Mouse (Mus musculus) kidney, adult 2 months (tissue): ENCODE measurements around the gene Usp46. TPM values are rescaled to one million over a fixed set of nuclear protein-coding genes. Genes with fewer than 3 reads are reported as not detected.
A peak's percentile ranks its signal among the peaks of the same experiment; 100 is the strongest.

ENCODE experiments used
- DNase-seq: peaks from one replicate; pipeline ENCODE4 v3.0.0; 2021
- H3K27ac ChIP-seq: fragments of 200-500 bp; 2 replicates; pipeline ENCODE4 v1.5.1; 2012; ENCODE audit warnings: low read depth, low read length, control low read depth, inconsistent platforms; ENCODE audit not compliant: insufficient read depth
- H3K27me3 ChIP-seq: fragments of 200-500 bp; replicated peaks from 2 replicates; pipeline ENCODE4 v1.6.1; 2012; ENCODE audit warnings: mild to moderate bottlenecking, moderate library complexity, low read length, inconsistent platforms; ENCODE audit not compliant: control insufficient read depth, insufficient read depth
- H3K36me3 ChIP-seq: fragments of 200-500 bp; 2 replicates; pipeline ENCODE4 v1.6.1; 2012; ENCODE audit warnings: mild to moderate bottlenecking, moderate library complexity, low read length, inconsistent platforms; ENCODE audit not compliant: control insufficient read depth, insufficient read depth
- H3K4me1 ChIP-seq: fragments of 200-500 bp; 2 replicates; pipeline ENCODE4 v1.6.1; 2011; ENCODE audit warnings: low read length; ENCODE audit not compliant: control insufficient read depth, insufficient read depth
- H3K4me3 ChIP-seq: fragments of 200-500 bp; 2 replicates; pipeline ENCODE4 v1.5.1; 2011; ENCODE audit warnings: mild to moderate bottlenecking, low read depth, low read length, control low read depth; ENCODE audit not compliant: insufficient read depth
- CTCF ChIP-seq: fragments of 200-500 bp; conservative IDR thresholded peaks from 2 replicates; pipeline ENCODE4 v1.5.1; 2011; ENCODE audit warnings: low read depth, mild to moderate bottlenecking, control low read depth, low read length, moderate library complexity, mixed read lengths; ENCODE audit not compliant: insufficient read depth, insufficient read length
- POLR2A ChIP-seq: fragments of 200-500 bp; IDR thresholded peaks from one replicate; pipeline ENCODE4 v1.6.1; 2011; ENCODE audit warnings: low read depth, low read length, control low read depth
- whole genome bisulfite sequencing: fragments of 180-500 bp; shearing (Covaris S2); methylation state at CpG from one replicate; pipeline ENCODE4 v1.1.7; 2018; 5-methylcytosine and 5-hydroxymethylcytosine counted together
- polyA plus RNA-seq: library from polyadenylated mRNA; depleted of rRNA; stranded (reverse); fragments of >200 nt; gene quantifications from 2 replicates; pipeline ENCODE4 v1.2.3, GENCODE M21; 2012

The Usp46 gene
- polyA plus RNA-seq, 1 experiment = 9.1 TPM

GRCm38 (mm10) chr5:74061408-74062047 is 6.7 kb downstream of the Usp46 start:
- DNase-seq = no peak
- WGBS = 58% methylated on average over 18 of the region's 18 CpGs
- no peaks in the 10 kb centered on the region for H3K36me3 ChIP-seq
- TF ChIP-seq POLR2A = no peak
- no peak for TF ChIP-seq CTCF
- H3K27ac ChIP-seq = no peak overlapping the region
- peaks cover 31% of the 10 kb centered on the region for H3K4me1 ChIP-seq
- H3K27me3 ChIP-seq = no peaks in the 10 kb centered on the region
- H3K4me3 ChIP-seq = no peak overlapping the region

- H3K27me3 ChIP-seq = no peaks in the 10 kb centered on the region
- no peak overlapping the region for H3K4me3 ChIP-seq
- WGBS = 58% methylated on average over 15 of the region's 15 CpGs
- no peak for TF ChIP-seq POLR2A
- no peak for TF ChIP-seq CTCF
- H3K36me3 ChIP-seq = no peaks in the 10 kb centered on the region
- H3K27ac ChIP-seq = no peak overlapping the region
- H3K4me1 ChIP-seq = peaks cover 16% of the 10 kb centered on the region
- DNase-seq = no peak
These were observed 15.9 kb downstream of the Usp46 start for GRCm38 (mm10) chr5:74052171-74052909.

DNA sequence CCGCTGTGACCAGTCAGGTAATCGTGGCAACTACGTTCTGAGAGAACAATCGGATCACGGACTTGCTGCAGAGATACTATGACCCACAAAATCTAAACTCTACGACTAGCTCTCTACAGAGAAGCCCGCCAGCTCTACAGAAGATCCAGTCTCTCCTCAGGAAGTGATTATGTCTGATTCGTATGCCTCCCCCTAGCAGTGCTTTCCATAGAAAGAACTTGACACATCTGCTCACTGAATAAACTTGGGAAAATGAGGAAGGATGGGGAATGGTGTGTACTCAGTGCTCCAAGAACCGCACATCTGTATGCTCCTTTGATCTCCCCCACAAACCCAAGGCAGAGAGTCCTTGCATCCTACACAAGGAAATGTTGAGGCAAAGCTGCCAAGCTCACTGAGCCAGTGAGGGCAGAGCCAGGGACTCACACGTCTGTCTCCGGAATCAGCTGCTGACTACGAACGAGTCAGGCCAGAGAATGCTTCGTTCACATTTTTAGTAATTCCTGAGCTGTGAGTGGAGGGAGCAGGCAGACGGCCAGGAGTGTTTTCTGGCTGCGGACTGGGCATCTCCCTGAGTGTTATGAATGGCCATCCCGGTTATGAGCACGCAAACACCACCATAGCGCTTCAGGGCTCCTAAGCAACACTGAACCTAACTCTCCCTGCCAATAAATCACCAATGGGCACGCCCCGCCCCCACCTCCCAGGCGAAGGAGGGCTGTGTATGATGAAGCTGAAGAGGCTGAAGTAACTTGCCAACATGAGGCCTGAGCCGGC is 16.6 kb downstream of the Usp46 start:
- 48% methylated on average over 23 of the region's 23 CpGs for WGBS
- DNase-seq = peak; percentile 85
- no peak for TF ChIP-seq CTCF

GRCm38 (mm10) chr5:74050903-74051302 is 17.3 kb downstream of the Usp46 start:
- WGBS = 100% methylated on average over 2 of the region's 2 CpGs

More for the DNA sequence above, 16.6 kb downstream of the Usp46 start:
- Histone ChIP-seq H3K36me3 (no peaks in the 10 kb centered on the region), H3K4me3 (no peak overlapping the region), H3K27ac (no peak overlapping the region), H3K4me1 (peaks cover 16% of the 10 kb centered on the region), H3K27me3 (no peaks in the 10 kb centered on the region)

GRCm38 (mm10) chr5:74048846-74049495 is 19.3 kb downstream of the Usp46 start:
- Histone ChIP-seq H3K4me3 (no peak overlapping the region), H3K36me3 (no peaks in the 10 kb centered on the region), H3K4me1 (peaks cover 20% of the 10 kb centered on the region), H3K27ac (no peak overlapping the region), H3K27me3 (no peaks in the 10 kb centered on the region)
- DNase-seq = peak; percentile 34
- 60% methylated on average over 16 of the region's 16 CpGs for WGBS
- TF ChIP-seq CTCF (no peak), POLR2A (no peak)

More at GRCm38 (mm10) chr5:74050903-74051302, 17.3 kb downstream of the Usp46 start:
- Histone ChIP-seq H3K36me3 (no peaks in the 10 kb centered on the region), H3K4me1 (peaks cover 16% of the 10 kb centered on the region), H3K27ac (no peak overlapping the region), H3K27me3 (no peaks in the 10 kb centered on the region), H3K4me3 (no peak overlapping the region)
- no peak for DNase-seq
- TF ChIP-seq CTCF = no peak
- no peak for TF ChIP-seq POLR2A

DNA sequence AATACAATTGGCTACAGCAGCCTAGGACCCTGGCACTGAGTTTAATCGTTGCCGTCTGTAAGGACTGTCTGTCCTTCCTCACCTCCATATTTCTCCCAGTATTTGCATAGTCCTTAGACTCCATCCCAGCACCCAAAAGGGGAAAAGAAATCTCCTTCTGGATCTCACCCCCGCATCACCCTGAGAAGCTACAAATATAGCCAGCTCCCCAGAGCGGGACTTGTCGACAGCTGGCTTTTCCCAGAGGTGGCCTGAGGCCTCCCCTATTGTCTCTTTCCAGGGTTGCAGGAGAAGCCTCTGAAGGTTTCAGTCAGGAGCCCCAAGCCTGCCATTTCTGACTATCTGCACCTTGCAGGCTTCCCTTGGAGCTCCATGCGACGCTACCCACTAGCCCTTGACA is 23.6 kb downstream of the Usp46 start:
- DNase-seq = no peak
- peaks cover 11% of the 10 kb centered on the region; the same call in 1 of the 2 replicates for H3K4me1 ChIP-seq
- H3K4me3 ChIP-seq = no peak overlapping the region
- 89% methylated on average over 7 of the region's 7 CpGs for WGBS
- H3K27me3 ChIP-seq = no peaks in the 10 kb centered on the region
- TF ChIP-seq CTCF (no peak), POLR2A (no peak)
- H3K27ac ChIP-seq = no peak overlapping the region
- H3K36me3 ChIP-seq = no peaks in the 10 kb centered on the region
